Mouse (Mus musculus): ENCODE data around the gene Rab22a. TPM values are rescaled to one million over a fixed set of nuclear protein-coding genes. Genes with fewer than 3 reads are reported as not detected.

Rab22a gene
- polyA plus RNA-seq, 1 experiment = 8.1 TPM

DNA sequence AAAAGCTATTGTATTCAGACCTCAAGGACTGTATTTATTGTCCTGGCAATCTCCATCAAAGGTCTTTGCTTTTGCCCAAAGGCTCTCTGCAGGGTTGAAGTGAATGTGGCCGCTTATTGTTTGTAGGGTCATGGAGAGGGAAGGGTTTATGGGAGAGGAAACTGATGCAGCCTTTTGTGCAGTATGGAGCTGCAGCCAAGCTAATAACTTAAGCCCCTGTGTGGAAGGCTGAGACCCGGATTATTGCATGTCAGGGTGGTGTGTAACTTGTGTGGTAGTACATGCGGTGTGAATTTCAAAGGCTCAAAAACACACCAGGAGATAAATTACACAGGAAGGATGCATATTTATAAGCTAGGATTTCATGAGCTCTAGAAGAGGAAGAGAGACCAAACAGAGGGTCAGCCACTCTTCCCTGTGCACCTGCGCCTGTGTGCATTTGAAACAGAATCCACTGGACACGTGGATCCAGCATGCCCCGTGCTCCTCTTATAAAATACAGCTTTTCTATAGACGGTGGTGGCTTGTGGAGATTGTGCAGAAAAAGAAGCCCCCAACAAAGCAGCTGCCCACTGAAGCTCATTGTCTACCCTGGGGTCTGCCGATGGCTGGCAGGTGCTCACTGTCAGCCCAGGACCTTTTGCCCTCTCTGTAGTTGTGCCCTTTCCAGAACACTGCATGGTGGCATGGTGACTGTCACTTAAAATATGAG is 96.0 kb downstream of the Rab22a start:
- TF ChIP-seq CTCF (IDR thresholded peaks at IDR 0.05; ENCODE audit: control insufficient read depth, insufficient read depth, low read length) = no peak
- TF ChIP-seq POLR2A (IDR thresholded peaks at IDR 0.05; ENCODE audit: borderline replicate concordance, control insufficient read depth, low read depth, low read length) = no peak
- Histone ChIP-seq H3K4me3 (replicated peaks; ENCODE audit: control insufficient read depth, low read depth, low read length) (no peak overlapping the region), H3K4me1 (ENCODE audit: control insufficient read depth, insufficient read depth, low read length) (no peaks in the 10 kb centered on the region), H3K27ac (ENCODE audit: control insufficient read depth, insufficient read depth, low read depth, low read length, poor library complexity) (no peak overlapping the region)
- WGBS = 84% methylated on average over 8 of the region's 8 CpGs

Other genes with a start within 250 kb of the Rab22a start
- gene 1700021F07Rik, start 137.2 kb upstream of the Rab22a start, polyA plus RNA-seq (2011; ENCODE audit: insufficient read depth, insufficient read length, low replicate concordance, missing spikeins) = not detected in 2 replicates
- not detected in 2 replicates for gene Ankrd60, start 81.4 kb upstream of the Rab22a start, polyA plus RNA-seq (2011; ENCODE audit: insufficient read depth, insufficient read length, low replicate concordance, missing spikeins)
- gene 1700010B08Rik, start 59.7 kb downstream of the Rab22a start, polyA plus RNA-seq (2011; ENCODE audit: insufficient read depth, insufficient read length, low replicate concordance, missing spikeins) = not detected in 2 replicates
- 10.6 and 24.6 TPM in 2 replicates for gene Vapb, start 77.8 kb downstream of the Rab22a start, polyA plus RNA-seq (2011; ENCODE audit: insufficient read depth, insufficient read length, low replicate concordance, missing spikeins)